Mouse (Mus musculus): ENCODE measurements around the gene Gm21985. TPM values are rescaled to one million over a fixed set of nuclear protein-coding genes. Genes with fewer than 3 reads are reported as not detected.

The Gm21985 gene
- polyA plus RNA-seq, 1 experiment from 2014 or later = 0.06 TPM

DNA sequence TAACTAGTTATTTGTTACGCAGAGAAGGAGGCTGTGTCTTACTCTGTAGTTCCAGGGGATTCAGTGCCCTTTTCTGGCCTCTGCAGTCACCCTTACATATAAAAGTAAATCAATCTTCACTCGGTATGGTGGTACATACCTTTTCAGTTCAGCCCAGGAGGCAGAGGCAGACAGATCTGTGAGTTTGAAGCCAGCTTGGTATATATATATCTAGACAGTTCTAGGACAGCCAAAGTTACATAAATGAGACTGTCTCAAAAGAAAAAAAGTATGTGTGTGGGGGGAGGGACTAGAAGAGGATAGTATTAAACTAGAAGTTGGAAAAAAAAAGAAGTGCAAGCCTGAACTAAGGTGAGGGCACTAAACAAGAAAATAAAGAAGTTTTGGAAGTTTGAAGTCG, 82.1 kb downstream of the Gm21985 start:
- no peak overlapping the region for H3K27ac ChIP-seq (replicated peaks)
- no peak overlapping the region for H3K4me2 ChIP-seq (replicated peaks)
- no peak for ATAC-seq (replicated peaks)
- peaks cover 51% of the 10 kb centered on the region for H3K36me3 ChIP-seq
- WGBS = 91% methylated on average over 3 of the region's 3 CpGs
- H3K9ac ChIP-seq (replicated peaks) = no peak overlapping the region
- H3K27me3 ChIP-seq = no peaks in the 10 kb centered on the region
- H3K4me1 ChIP-seq = no peaks in the 10 kb centered on the region
- no peaks in the 10 kb centered on the region for H3K9me3 ChIP-seq
- H3K4me3 ChIP-seq = no peak overlapping the region

DNA sequence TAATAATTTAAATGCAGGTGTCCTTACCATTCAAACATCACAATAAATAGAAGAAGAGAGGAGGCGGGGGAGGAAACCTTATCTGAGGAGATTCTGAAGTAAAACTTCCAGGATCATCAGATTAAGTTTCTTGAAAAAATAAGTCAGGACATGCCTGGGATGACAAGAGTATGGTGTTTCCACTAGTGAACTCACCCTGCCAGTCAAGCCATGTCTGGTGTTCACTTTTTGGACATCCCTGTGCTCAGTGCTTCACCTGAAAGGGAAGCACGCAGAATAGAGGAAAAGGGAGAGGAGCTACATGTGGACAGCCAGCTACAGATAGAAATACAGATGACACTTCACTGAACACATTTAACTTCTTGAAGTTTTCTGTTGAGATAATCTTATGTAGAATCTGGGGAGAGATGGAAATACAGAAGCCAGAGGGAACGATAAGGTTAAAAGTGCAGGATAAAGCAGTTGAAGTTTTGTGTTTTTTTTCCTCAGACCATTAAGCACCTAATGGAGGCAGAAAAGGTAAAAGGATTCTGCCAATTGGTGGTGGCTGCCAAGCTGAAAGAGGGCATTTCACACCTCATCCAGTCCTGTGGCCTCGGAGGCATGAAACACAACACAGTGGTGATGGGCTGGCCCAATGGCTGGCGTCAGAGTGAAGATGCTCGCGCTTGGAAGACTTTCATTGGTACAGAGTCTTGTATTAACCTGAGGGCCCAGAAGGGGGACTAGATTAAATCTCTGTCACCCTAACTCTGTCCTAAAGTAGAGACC, 87.8 kb downstream of the Gm21985 start:
- no peak for ATAC-seq (replicated peaks)
- no peaks in the 10 kb centered on the region for H3K9me3 ChIP-seq
- peaks cover 82% of the 10 kb centered on the region for H3K36me3 ChIP-seq
- WGBS = 88% methylated on average over 7 of the region's 7 CpGs
- H3K9ac ChIP-seq (replicated peaks) = no peak overlapping the region
- no peak overlapping the region for H3K4me3 ChIP-seq
- no peaks in the 10 kb centered on the region for H3K4me1 ChIP-seq
- H3K27ac ChIP-seq (replicated peaks) = no peak overlapping the region
- H3K27me3 ChIP-seq = no peaks in the 10 kb centered on the region
- no peak overlapping the region for H3K4me2 ChIP-seq (replicated peaks)

DNA sequence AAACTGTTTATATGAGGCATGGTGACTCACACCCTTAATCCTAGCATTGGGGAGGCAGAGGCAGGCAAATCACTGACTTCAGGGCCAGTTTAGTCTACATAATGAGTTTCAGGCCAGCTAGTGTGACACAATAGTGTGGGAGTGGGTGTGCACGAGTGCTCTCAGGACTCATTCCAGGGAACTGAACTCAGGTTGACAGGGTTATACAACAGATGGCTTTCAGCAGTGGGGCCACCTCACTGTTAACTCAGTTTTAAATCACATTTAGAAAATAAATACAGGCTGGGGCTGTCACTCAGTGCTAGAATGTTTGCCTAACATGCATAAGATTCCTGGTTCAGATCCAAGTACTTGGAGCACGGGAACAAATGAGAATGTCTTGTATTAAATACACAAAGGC, 93.5 kb downstream of the Gm21985 start:
- no peak overlapping the region for H3K4me3 ChIP-seq
- H3K4me2 ChIP-seq (replicated peaks) = no peak overlapping the region
- H3K9me3 ChIP-seq = no peaks in the 10 kb centered on the region
- H3K4me1 ChIP-seq = no peaks in the 10 kb centered on the region
- no peak overlapping the region for H3K27ac ChIP-seq (replicated peaks)
- 0 out of 2 replicates have a peak, but pooled peaks have one; percentile 19 for ATAC-seq (replicated peaks)
- no peaks in the 10 kb centered on the region for H3K27me3 ChIP-seq
- peaks cover 85% of the 10 kb centered on the region for H3K36me3 ChIP-seq
- H3K9ac ChIP-seq (replicated peaks) = no peak overlapping the region
- 70% methylated on average over 2 of the region's 2 CpGs for WGBS

DNA sequence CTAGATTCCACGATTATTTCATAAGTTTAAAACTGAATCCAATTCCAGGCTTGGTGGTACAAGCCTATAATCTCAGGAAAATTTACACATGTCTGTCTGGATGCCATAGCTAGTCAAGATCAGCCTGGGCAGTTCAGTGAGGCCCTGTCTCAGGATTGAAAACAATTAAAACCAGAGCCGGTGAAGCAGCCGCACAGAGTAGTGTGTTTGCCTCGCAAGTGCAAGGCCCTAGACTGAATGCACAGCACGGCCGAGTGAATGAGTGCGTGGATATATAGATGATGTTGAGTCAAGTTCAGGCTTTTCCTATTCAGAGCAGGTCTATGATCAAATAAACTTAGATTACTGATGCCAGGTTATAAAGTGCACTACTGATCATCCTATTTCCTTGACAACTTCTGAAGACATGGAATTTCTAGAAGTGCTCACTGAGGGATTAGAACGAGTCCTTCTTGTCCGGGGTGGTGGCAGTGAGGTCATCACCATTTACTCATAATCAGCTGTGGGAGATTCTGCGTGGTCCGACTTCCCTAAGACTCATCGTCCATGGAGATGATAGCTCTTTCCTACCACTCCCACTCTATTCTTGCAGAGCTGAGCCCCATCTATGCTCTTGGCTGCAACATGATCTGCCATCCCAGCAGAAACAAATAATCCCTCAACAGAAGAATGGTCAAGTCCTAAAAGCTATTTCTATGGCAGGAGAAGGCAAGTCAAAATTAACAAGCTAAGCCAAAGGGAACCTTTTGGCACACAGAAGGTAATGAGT, 94.1 kb downstream of the Gm21985 start:
- H3K4me3 ChIP-seq = no peak overlapping the region
- no peak overlapping the region for H3K27ac ChIP-seq (replicated peaks)
- no peak overlapping the region for H3K9ac ChIP-seq (replicated peaks)
- peaks cover 85% of the 10 kb centered on the region for H3K36me3 ChIP-seq
- H3K9me3 ChIP-seq = no peaks in the 10 kb centered on the region
- no peak overlapping the region for H3K4me2 ChIP-seq (replicated peaks)
- ATAC-seq (replicated peaks) = 0 out of 2 replicates have a peak, but pooled peaks have one; percentile 35
- WGBS = 92% methylated on average over 12 of the region's 12 CpGs
- no peaks in the 10 kb centered on the region for H3K4me1 ChIP-seq
- H3K27me3 ChIP-seq = no peaks in the 10 kb centered on the region

DNA sequence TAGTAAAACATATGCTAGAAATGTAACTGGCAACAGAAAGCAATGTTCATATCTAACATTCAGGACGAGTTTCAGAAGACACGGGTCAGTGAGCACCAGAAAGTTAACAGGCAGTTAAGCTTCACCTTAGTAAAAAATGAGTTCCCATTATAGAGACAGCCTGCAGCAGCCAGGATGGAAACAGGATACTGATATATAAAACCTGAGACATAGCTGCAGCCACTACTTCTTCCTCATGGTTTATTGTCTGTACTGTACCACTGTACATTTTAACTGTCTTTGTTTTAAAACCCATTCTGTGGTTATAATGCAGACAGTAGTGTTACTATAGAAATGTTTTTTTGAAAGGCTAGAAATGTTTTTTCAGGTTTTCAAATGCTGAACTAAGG, 94.7 kb downstream of the Gm21985 start:
- WGBS = 86% methylated on average over 2 of the region's 2 CpGs
- Histone ChIP-seq H3K27me3 (no peaks in the 10 kb centered on the region), H3K4me1 (no peaks in the 10 kb centered on the region), H3K9me3 (no peaks in the 10 kb centered on the region), H3K4me3 (no peak overlapping the region), H3K36me3 (peaks cover 79% of the 10 kb centered on the region), H3K4me2 (replicated peaks) (no peak overlapping the region), H3K27ac (replicated peaks) (no peak overlapping the region), H3K9ac (replicated peaks) (no peak overlapping the region)
- ATAC-seq (replicated peaks) = no peak

DNA sequence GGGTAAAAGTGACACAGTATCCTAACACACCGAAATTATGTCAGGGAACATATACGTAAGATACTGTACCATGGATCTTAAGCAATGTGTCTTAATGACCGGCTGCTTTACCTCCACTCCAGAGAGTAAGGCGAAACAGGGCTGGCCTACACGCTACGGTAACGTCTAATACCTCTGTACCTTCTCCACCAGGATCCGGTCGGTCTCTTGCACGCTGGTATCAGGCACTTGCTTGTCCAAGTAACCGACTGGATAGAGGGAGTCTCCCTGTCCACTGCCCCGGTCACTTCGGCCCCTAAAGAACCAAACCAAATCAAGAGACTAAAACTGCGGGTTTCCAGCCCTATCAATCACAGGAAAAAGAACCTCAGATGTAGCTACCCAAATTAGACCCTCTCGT, 101.1 kb downstream of the Gm21985 start:
- ATAC-seq (replicated peaks) = peak; percentile 21; the same call in 1 of the 2 replicates
- Histone ChIP-seq H3K9me3 (no peaks in the 10 kb centered on the region), H3K36me3 (peaks cover 22% of the 10 kb centered on the region), H3K27ac (replicated peaks) (no peak overlapping the region; the same call in 1 of the 2 replicates), H3K4me1 (peaks cover 21% of the 10 kb centered on the region), H3K4me3 (peak overlapping the region; percentile 96), H3K4me2 (replicated peaks) (peak overlapping the region; percentile 95), H3K27me3 (no peaks in the 10 kb centered on the region), H3K9ac (replicated peaks) (peak overlapping the region; percentile 90)
- WGBS = 22% methylated on average over 15 of the region's 15 CpGs

DNA sequence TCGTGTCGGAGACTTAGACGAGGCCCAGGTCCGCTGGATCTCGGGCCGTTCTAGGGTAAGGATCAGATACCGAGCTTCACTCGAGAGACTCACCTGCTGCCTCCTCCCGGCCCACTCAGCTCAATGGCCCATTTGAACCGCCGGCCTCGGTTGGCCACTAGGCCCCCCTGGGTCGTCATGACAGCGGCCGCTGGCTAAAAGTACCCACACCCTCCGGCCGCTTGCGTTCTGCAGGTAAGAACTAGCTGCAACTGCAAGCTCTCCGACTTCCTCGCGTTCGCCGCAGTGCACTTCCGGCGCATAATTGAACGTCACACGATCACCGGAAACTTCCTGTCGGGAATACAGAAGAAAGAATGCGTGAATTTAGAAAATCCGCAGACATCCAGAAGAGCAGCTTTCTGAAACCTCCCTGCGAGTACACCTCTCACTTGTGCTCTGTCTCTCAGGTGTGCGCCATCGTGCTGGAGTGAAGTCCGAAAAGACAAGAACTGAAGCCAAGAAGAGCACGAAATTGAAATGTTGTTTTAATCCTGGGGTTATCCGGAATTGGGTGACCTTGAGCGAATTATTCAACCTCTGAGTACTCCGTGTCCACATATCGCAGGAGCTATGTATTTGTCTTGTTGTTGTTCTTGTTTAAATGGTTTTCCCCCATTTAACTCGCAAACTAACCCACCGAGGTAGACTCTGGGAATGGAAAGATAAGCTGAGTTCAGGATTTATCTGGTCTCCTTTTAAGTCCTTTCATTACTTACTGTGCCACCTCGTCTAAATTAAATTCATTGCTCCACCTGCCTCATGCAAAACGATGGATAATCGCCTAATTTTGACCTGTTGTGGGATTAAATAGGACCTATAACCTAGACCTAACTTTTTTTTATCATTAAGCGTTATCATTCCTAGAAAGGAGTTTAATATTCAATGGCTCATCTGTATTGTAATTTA, 101.9 kb downstream of the Gm21985 start, which contains the start of gene Emc4:
TSS of gene Emc4 (minus strand) at position 302 of the 948 bp plus-strand sequence.
- no peaks in the 10 kb centered on the region for H3K9me3 ChIP-seq
- H3K27me3 ChIP-seq = no peaks in the 10 kb centered on the region
- peak; percentile 91 for ATAC-seq (replicated peaks)
- H3K27ac ChIP-seq (replicated peaks) = peak within 1 kb of the TSS; percentile 95
- 1% methylated on average over 46 of the region's 46 CpGs for WGBS
- H3K4me3 ChIP-seq = peak within 1 kb of the TSS; percentile 96
- peak within 1 kb of the TSS; percentile 90 for H3K9ac ChIP-seq (replicated peaks)
- peaks cover 17% of the 10 kb centered on the region for H3K36me3 ChIP-seq
- H3K4me2 ChIP-seq (replicated peaks) = peak within 1 kb of the TSS; percentile 95
- H3K4me1 ChIP-seq = peaks cover 21% of the 10 kb centered on the region

DNA sequence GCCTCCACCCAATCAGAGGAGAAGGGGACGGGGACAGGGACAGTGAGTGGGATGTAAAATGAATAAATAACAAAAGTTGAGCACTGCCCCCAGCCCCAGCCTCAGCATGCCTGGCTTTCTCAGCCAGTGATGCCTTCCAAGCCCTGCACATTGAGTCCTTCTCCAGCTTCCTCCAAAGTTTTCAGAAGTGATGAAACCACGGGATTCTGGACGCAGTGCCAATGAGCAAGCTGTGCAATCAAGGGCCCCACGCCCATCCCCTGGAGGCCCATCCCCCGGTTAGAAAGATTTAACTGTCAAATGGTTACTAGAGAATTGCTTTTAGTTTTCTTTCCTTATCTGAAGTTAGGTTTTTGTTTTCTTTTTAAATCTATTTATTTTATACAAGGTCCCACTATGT, 103.8 kb downstream of the Gm21985 start:
- ATAC-seq (replicated peaks) = no peak
- Histone ChIP-seq H3K9me3 (no peaks in the 10 kb centered on the region), H3K4me2 (replicated peaks) (no peak overlapping the region), H3K9ac (replicated peaks) (no peak overlapping the region), H3K36me3 (no peaks in the 10 kb centered on the region), H3K4me1 (peaks cover 21% of the 10 kb centered on the region), H3K4me3 (no peak overlapping the region), H3K27ac (replicated peaks) (no peak overlapping the region), H3K27me3 (no peaks in the 10 kb centered on the region)
- WGBS = 72% methylated on average over 5 of the region's 5 CpGs

DNA sequence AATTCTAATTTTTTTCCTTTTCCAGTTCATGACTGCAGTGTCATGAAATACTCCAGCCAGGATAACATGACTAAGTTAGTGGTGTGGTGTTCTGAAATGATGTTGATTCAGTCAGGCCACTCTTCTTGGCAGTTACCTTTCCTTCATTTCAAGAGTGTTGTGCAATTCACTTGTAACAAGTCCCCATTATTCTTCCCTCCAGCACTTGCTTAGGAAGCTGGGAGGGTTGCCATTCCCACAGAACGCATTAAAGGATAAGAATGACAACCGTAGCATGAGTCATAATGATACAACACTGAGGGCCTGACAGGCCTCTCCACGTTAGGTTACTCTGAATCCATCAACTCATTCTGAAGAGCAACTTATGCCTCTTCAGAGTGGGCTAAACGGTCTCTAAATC, 107.0 kb downstream of the Gm21985 start:
- no peak overlapping the region for H3K9ac ChIP-seq (replicated peaks)
- H3K4me3 ChIP-seq = no peak overlapping the region
- ATAC-seq (replicated peaks) = no peak
- H3K4me1 ChIP-seq = peaks cover 7% of the 10 kb centered on the region
- no peak overlapping the region for H3K4me2 ChIP-seq (replicated peaks)
- H3K9me3 ChIP-seq = no peaks in the 10 kb centered on the region
- H3K27ac ChIP-seq (replicated peaks) = no peak overlapping the region
- H3K36me3 ChIP-seq = no peaks in the 10 kb centered on the region
- no peaks in the 10 kb centered on the region for H3K27me3 ChIP-seq
- WGBS = 56% methylated on average over 4 of the region's 4 CpGs

DNA sequence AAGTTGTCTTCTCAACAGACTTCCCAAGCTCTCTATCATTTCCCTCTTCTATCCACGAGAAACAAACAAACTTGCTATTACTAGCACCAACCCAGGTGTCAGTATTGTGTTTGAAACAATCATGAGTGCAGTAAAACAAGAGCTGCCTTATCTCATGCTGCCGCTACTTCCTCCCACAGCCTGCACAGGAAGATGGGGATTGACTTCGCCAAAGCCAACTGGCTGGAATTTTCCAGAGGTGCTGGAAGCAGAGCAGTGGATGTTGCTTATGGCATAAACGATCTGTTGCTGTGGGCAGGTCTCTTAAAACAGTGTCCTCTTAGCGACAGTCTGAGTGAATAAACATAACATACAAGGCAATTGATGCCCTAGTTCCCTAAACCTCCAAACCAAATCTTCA, 108.5 kb downstream of the Gm21985 start:
- Histone ChIP-seq H3K4me1 (peaks cover under 1% of the 10 kb centered on the region; the same call in 1 of the 2 replicates), H3K4me2 (replicated peaks) (no peak overlapping the region), H3K36me3 (no peaks in the 10 kb centered on the region), H3K9ac (replicated peaks) (no peak overlapping the region), H3K27ac (replicated peaks) (no peak overlapping the region), H3K9me3 (no peaks in the 10 kb centered on the region), H3K4me3 (no peak overlapping the region), H3K27me3 (no peaks in the 10 kb centered on the region)
- 74% methylated on average over 5 of the region's 5 CpGs for WGBS
- ATAC-seq (replicated peaks) = no peak

DNA sequence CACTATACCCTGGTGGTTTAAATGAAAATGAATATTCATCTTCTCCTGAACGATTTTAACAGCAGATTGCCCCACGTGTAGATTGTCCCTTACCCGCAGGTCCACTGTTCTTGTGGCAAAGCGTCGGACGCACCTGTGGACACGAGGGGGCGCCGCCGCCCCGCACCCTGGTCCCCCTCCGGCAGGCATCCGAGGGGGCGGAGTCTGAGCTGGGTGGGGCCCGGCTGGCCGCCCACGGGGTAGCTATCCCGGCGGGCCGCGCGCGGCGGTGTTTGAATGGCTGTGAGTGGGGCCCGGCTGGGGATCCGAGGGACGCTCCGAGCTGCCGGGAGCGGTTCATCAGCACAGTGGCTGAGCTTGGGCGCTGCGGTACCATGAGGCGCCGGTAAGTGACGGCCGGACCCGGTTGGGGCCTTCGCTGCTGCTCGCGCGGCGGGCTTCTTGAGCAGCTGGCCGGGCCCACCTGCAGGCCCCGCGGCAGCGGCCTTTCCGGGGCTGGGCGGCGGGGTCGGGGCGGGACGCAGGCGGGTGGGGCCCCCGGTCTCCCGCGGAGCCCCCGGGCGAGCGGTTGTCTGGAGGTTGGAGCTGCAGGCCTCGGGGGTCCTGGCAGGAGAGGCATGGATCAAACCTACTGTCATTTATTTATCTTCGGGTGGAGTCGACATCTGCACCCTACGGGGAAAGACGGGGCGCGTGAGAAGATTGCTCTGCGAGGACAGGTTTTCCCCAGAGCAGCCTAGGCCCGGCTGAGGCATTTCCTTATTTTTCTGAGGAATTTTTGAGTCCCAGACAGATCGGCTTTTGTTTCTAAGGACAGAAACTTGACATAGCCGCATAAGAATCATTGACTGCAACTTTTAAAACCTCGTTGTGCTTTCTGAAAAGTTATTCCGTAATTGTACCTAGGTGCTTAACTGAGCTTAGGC, 113.1 kb downstream of the Gm21985 start, which contains the start of gene Katnbl1:
TSS of gene Katnbl1 (plus strand) at position 239 of the 926 bp plus-strand sequence.
- peak; percentile 99 for ATAC-seq (replicated peaks)
- Histone ChIP-seq H3K9me3 (no peaks in the 10 kb centered on the region), H3K4me2 (replicated peaks) (peak within 1 kb of the TSS; percentile 48), H3K9ac (replicated peaks) (peak within 1 kb of the TSS; percentile 95), H3K27me3 (no peaks in the 10 kb centered on the region), H3K4me1 (peaks cover 18% of the 10 kb centered on the region), H3K4me3 (peak within 1 kb of the TSS; percentile 92), H3K36me3 (no peaks in the 10 kb centered on the region), H3K27ac (replicated peaks) (peak within 1 kb of the TSS; percentile 85)
- under 1% methylated on average over 69 of the region's 72 CpGs for WGBS
